Mouse (Mus musculus): ENCODE results near the gene 9130409I23Rik. TPM values are rescaled to one million over a fixed set of nuclear protein-coding genes. Genes with fewer than 3 reads are reported as not detected.
A peak's percentile ranks its signal among the peaks of the same experiment; 100 is the strongest.

The 9130409I23Rik gene
- polyA plus RNA-seq (2014; fragmentation: Nextera tagmentation; extraction: Ambion mirVana) = not detected in 2 replicates

GRCm38 (mm10) chr1:181050937-181051336 lies at the start of gene 9130409I23Rik:
9130409I23Rik (plus strand) TSS chr1:181051237.
- Histone ChIP-seq H3K9me3 (ENCODE audit: control insufficient read depth, low read length) (no peaks in the 10 kb centered on the region), H3K4me3 (ENCODE audit: low read depth, low read length) (no peak within 1 kb of the TSS), H3K36me3 (ENCODE audit: control insufficient read depth, insufficient read depth, low read length) (no peaks in the 10 kb centered on the region), H3K27ac (replicated peaks; ENCODE audit: low read depth, low read length) (no peak within 1 kb of the TSS), H3K9ac (ENCODE audit: low read depth, low read length) (no peak within 1 kb of the TSS), H3K27me3 (replicated peaks; ENCODE audit: control insufficient read depth, insufficient read depth, low read length) (no peaks in the 10 kb centered on the region), H3K4me2 (ENCODE audit: low read depth, low read length) (no peak within 1 kb of the TSS), H3K4me1 (ENCODE audit: control insufficient read depth, insufficient read depth, low read length) (no peaks in the 10 kb centered on the region)
- WGBS = 83% methylated on average over 6 of the region's 6 CpGs
- DNase-seq (ENCODE audit: low spot score) (no peak), ATAC-seq (ENCODE audit: low read depth) (no peak)

- no peak for ATAC-seq (ENCODE audit: low read depth)
Measured at GRCm38 (mm10) chr1:181001621-181002020, 49.4 kb upstream of the 9130409I23Rik start.

DNA sequence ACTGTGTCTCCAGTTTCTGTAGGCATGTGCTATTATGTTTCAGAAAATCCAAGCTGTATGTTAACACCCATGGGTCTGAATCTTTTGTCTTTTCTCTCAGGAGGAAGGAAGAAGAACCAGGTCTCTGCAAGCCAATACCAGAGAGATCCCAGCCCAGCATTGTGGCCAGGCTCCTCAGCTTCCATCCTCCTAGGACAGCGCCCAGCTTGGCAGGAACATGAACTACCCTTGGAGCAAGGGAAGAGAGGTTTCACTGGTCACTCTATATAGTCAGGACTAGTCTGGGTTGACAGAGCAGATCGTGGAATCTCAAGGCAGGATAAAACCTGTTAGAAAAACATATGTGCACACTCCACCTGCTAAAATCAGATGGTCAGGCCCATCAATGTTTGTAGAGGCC lies 47.2 kb upstream of the 9130409I23Rik start:
- ATAC-seq (ENCODE audit: low read depth) (peak; percentile 50; the same call in 1 of the 2 replicates), DNase-seq (ENCODE audit: low spot score) (no peak)
- H3K36me3 ChIP-seq (ENCODE audit: control insufficient read depth, insufficient read depth, low read length) = no peaks in the 10 kb centered on the region
- no peak overlapping the region for H3K9ac ChIP-seq (ENCODE audit: low read depth, low read length)
- H3K4me3 ChIP-seq (ENCODE audit: low read depth, low read length) = no peak overlapping the region
- no peaks in the 10 kb centered on the region for H3K27me3 ChIP-seq (replicated peaks; ENCODE audit: control insufficient read depth, insufficient read depth, low read length)
- H3K4me1 ChIP-seq (ENCODE audit: control insufficient read depth, insufficient read depth, low read length) = no peaks in the 10 kb centered on the region
- no peak overlapping the region for H3K27ac ChIP-seq (replicated peaks; ENCODE audit: low read depth, low read length)
- H3K9me3 ChIP-seq (ENCODE audit: control insufficient read depth, low read length) = no peaks in the 10 kb centered on the region
- WGBS = 83% methylated on average over 2 of the region's 2 CpGs
- no peak overlapping the region for H3K4me2 ChIP-seq (ENCODE audit: low read depth, low read length)

More at GRCm38 (mm10) chr1:181001621-181002020, 49.4 kb upstream of the 9130409I23Rik start:
- DNase-seq (ENCODE audit: low spot score) = no peak
- Histone ChIP-seq H3K4me2 (ENCODE audit: low read depth, low read length) (no peak overlapping the region), H3K4me3 (ENCODE audit: low read depth, low read length) (no peak overlapping the region), H3K36me3 (ENCODE audit: control insufficient read depth, insufficient read depth, low read length) (no peaks in the 10 kb centered on the region), H3K27me3 (replicated peaks; ENCODE audit: control insufficient read depth, insufficient read depth, low read length) (no peaks in the 10 kb centered on the region), H3K27ac (replicated peaks; ENCODE audit: low read depth, low read length) (no peak overlapping the region), H3K4me1 (ENCODE audit: control insufficient read depth, insufficient read depth, low read length) (no peaks in the 10 kb centered on the region), H3K9me3 (ENCODE audit: control insufficient read depth, low read length) (no peaks in the 10 kb centered on the region), H3K9ac (ENCODE audit: low read depth, low read length) (no peak overlapping the region)
- 82% methylated on average over 3 of the region's 3 CpGs for WGBS

DNA sequence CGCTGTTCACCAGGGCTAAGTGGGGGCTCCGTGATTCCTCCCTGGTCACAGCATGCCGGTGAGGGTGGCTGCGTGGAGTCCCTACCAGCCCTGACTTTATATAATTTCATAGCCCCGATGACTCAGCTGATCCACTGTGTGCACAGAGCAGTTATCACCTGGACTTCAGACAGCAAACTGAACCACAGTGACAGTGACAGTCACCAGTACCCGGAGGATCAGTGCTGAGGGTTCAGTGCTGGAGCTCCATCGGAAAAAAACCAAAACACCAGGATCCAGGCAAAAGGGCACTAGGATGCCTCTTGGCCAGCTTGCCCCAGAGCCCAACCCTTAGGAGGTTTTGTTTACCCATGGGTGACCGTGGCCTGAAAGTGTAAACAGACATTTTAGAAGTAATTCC lies 45.7 kb upstream of the 9130409I23Rik start:
- DNase-seq (ENCODE audit: low spot score) = no peak
- H3K4me3 ChIP-seq (ENCODE audit: low read depth, low read length) = no peak overlapping the region
- no peaks in the 10 kb centered on the region for H3K36me3 ChIP-seq (ENCODE audit: control insufficient read depth, insufficient read depth, low read length)
- H3K4me1 ChIP-seq (ENCODE audit: control insufficient read depth, insufficient read depth, low read length) = no peaks in the 10 kb centered on the region
- no peak overlapping the region for H3K4me2 ChIP-seq (ENCODE audit: low read depth, low read length)
- no peak overlapping the region for H3K9ac ChIP-seq (ENCODE audit: low read depth, low read length)
- H3K27me3 ChIP-seq (replicated peaks; ENCODE audit: control insufficient read depth, insufficient read depth, low read length) = no peaks in the 10 kb centered on the region
- no peak for ATAC-seq (ENCODE audit: low read depth)
- no peak overlapping the region for H3K27ac ChIP-seq (replicated peaks; ENCODE audit: low read depth, low read length)
- no peaks in the 10 kb centered on the region for H3K9me3 ChIP-seq (ENCODE audit: control insufficient read depth, low read length)
- 78% methylated on average over 8 of the region's 8 CpGs for WGBS

DNA sequence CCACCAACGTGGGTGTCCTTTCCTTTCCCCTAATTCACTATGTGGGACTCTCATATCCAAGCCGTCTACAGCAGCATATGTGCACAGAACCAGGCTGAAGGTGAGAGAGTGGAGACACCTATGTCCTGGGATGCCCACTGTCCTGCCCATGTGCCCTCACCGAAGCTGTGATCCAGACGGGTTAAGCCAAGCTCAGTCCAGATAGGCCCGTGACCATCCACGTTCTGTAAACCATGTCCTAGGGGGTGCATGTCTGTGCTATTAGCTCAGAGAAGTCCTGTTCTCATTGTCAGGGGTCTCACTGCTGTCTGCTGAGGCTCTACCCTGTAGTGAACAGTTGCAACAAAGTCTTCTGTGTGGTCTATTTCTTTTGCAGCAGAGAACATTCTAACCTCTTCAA lies 43.2 kb upstream of the 9130409I23Rik start:
- H3K4me2 ChIP-seq (ENCODE audit: low read depth, low read length) = no peak overlapping the region
- H3K9ac ChIP-seq (ENCODE audit: low read depth, low read length) = no peak overlapping the region
- no peaks in the 10 kb centered on the region for H3K4me1 ChIP-seq (ENCODE audit: control insufficient read depth, insufficient read depth, low read length)
- H3K9me3 ChIP-seq (ENCODE audit: control insufficient read depth, low read length) = no peaks in the 10 kb centered on the region
- H3K27ac ChIP-seq (replicated peaks; ENCODE audit: low read depth, low read length) = no peak overlapping the region
- H3K4me3 ChIP-seq (ENCODE audit: low read depth, low read length) = no peak overlapping the region
- DNase-seq (ENCODE audit: low spot score) = no peak
- no peaks in the 10 kb centered on the region for H3K36me3 ChIP-seq (ENCODE audit: control insufficient read depth, insufficient read depth, low read length)
- WGBS = 89% methylated on average over 6 of the region's 6 CpGs
- no peak for ATAC-seq (ENCODE audit: low read depth)
- H3K27me3 ChIP-seq (replicated peaks; ENCODE audit: control insufficient read depth, insufficient read depth, low read length) = no peaks in the 10 kb centered on the region

GRCm38 (mm10) chr1:181008266-181008665 lies 42.8 kb upstream of the 9130409I23Rik start:
- no peak for ATAC-seq (ENCODE audit: low read depth)
- no peak overlapping the region for H3K4me3 ChIP-seq (ENCODE audit: low read depth, low read length)
- WGBS = 94% methylated on average over 2 of the region's 2 CpGs
- H3K27me3 ChIP-seq (replicated peaks; ENCODE audit: control insufficient read depth, insufficient read depth, low read length) = no peaks in the 10 kb centered on the region
- no peaks in the 10 kb centered on the region for H3K9me3 ChIP-seq (ENCODE audit: control insufficient read depth, low read length)
- H3K36me3 ChIP-seq (ENCODE audit: control insufficient read depth, insufficient read depth, low read length) = no peaks in the 10 kb centered on the region
- H3K27ac ChIP-seq (replicated peaks; ENCODE audit: low read depth, low read length) = no peak overlapping the region
- no peak overlapping the region for H3K4me2 ChIP-seq (ENCODE audit: low read depth, low read length)
- DNase-seq (ENCODE audit: low spot score) = no peak
- no peak overlapping the region for H3K9ac ChIP-seq (ENCODE audit: low read depth, low read length)
- no peaks in the 10 kb centered on the region for H3K4me1 ChIP-seq (ENCODE audit: control insufficient read depth, insufficient read depth, low read length)

GRCm38 (mm10) chr1:181009011-181009590 lies 41.9 kb upstream of the 9130409I23Rik start:
- H3K4me3 ChIP-seq (ENCODE audit: low read depth, low read length) = no peak overlapping the region
- H3K9me3 ChIP-seq (ENCODE audit: control insufficient read depth, low read length) = no peaks in the 10 kb centered on the region
- no peak for DNase-seq (ENCODE audit: low spot score)
- WGBS = 87% methylated on average over 4 of the region's 4 CpGs
- no peaks in the 10 kb centered on the region for H3K27me3 ChIP-seq (replicated peaks; ENCODE audit: control insufficient read depth, insufficient read depth, low read length)
- H3K4me1 ChIP-seq (ENCODE audit: control insufficient read depth, insufficient read depth, low read length) = no peaks in the 10 kb centered on the region
- no peaks in the 10 kb centered on the region for H3K36me3 ChIP-seq (ENCODE audit: control insufficient read depth, insufficient read depth, low read length)
- no peak overlapping the region for H3K27ac ChIP-seq (replicated peaks; ENCODE audit: low read depth, low read length)
- no peak overlapping the region for H3K4me2 ChIP-seq (ENCODE audit: low read depth, low read length)
- no peak for ATAC-seq (ENCODE audit: low read depth)
- no peak overlapping the region for H3K9ac ChIP-seq (ENCODE audit: low read depth, low read length)

- WGBS = 56% methylated on average over 3 of the region's 3 CpGs
- Histone ChIP-seq H3K4me1 (ENCODE audit: control insufficient read depth, insufficient read depth, low read length) (no peaks in the 10 kb centered on the region), H3K36me3 (ENCODE audit: control insufficient read depth, insufficient read depth, low read length) (no peaks in the 10 kb centered on the region), H3K9ac (ENCODE audit: low read depth, low read length) (no peak overlapping the region), H3K27ac (replicated peaks; ENCODE audit: low read depth, low read length) (no peak overlapping the region), H3K4me2 (ENCODE audit: low read depth, low read length) (no peak overlapping the region), H3K27me3 (replicated peaks; ENCODE audit: control insufficient read depth, insufficient read depth, low read length) (no peaks in the 10 kb centered on the region), H3K4me3 (ENCODE audit: low read depth, low read length) (no peak overlapping the region), H3K9me3 (ENCODE audit: control insufficient read depth, low read length) (no peaks in the 10 kb centered on the region)
- no peak for ATAC-seq (ENCODE audit: low read depth)
- no peak for DNase-seq (ENCODE audit: low spot score)
Measured at GRCm38 (mm10) chr1:181009754-181010153, 41.3 kb upstream of the 9130409I23Rik start.

DNA sequence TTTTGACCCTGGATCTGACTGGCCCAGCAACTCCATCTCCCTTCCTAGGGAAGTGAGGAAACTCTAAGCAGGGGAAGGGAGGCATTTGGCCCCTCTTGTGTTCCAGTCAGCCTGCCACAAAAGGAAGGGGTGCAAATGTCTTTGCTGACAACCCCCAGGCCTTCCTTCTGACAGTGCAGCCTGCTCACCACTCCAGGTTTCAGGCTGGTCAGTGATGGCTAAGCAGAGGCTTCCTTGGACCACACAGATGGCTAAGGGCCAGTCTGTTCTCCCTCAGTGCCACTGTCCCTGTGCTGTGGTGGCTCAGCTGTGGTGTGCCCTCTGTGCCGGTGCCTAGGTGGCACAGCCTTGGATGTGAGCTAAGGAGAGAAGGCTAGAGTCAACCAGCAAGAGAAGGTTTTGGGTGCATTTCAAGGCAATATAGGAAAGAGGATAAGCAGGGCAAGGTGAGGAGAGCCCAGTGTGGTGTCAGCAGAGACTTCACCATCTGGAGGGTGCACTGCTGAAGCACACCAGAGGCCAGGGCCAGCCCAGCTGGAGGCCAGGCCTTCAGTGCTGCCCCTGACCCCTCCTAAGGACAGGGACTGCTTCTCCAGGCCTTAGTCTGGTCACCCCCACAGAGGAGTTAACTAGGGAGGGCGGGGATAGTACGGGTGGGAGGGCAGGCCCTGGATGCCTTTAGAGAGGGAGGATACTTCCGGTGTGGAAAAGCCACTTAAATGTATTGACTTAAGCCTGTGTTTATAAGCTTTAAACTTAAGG lies 40.7 kb upstream of the 9130409I23Rik start:
- H3K9ac ChIP-seq (ENCODE audit: low read depth, low read length) = no peak overlapping the region
- no peaks in the 10 kb centered on the region for H3K9me3 ChIP-seq (ENCODE audit: control insufficient read depth, low read length)
- H3K4me2 ChIP-seq (ENCODE audit: low read depth, low read length) = no peak overlapping the region
- WGBS = 64% methylated on average over 4 of the region's 4 CpGs
- peaks cover 6% of the 10 kb centered on the region for H3K4me1 ChIP-seq (ENCODE audit: control insufficient read depth, insufficient read depth, low read length)
- H3K36me3 ChIP-seq (ENCODE audit: control insufficient read depth, insufficient read depth, low read length) = no peaks in the 10 kb centered on the region
- H3K4me3 ChIP-seq (ENCODE audit: low read depth, low read length) = no peak overlapping the region
- no peaks in the 10 kb centered on the region for H3K27me3 ChIP-seq (replicated peaks; ENCODE audit: control insufficient read depth, insufficient read depth, low read length)
- no peak for DNase-seq (ENCODE audit: low spot score)
- no peak overlapping the region for H3K27ac ChIP-seq (replicated peaks; ENCODE audit: low read depth, low read length)
- ATAC-seq (ENCODE audit: low read depth) = no peak

Measured in embryonic facial prominence, embryonic 14.5 days (tissue).